Mouse (Mus musculus) heart, adult 2 months (tissue): ENCODE results near the gene Mad2l1bp. TPM values are rescaled to one million over a fixed set of nuclear protein-coding genes. Genes with fewer than 3 reads are reported as not detected.
A peak's percentile ranks its signal among the peaks of the same experiment; 100 is the strongest.

Experiments used
- DNase-seq, 2 experiments: peaks; one replicate each; pipeline ENCODE4 v3.0.0; 2021
- H3K27ac ChIP-seq: fragments of 200-600 bp; 2 replicates; pipeline ENCODE4 v1.8.1; 2022
- H3K27me3 ChIP-seq: fragments of 200-500 bp; 2 replicates; pipeline ENCODE4 v1.6.1; 2012; ENCODE audit warnings: mild to moderate bottlenecking, low read length, inconsistent platforms, mixed read lengths; ENCODE audit not compliant: control insufficient read depth, insufficient read depth
- H3K36me3 ChIP-seq: fragments of 200-500 bp; 2 replicates; pipeline ENCODE4 v1.6.1; 2012; ENCODE audit warnings: low read length, inconsistent platforms; ENCODE audit not compliant: control insufficient read depth, insufficient read depth
- H3K4me1 ChIP-seq: fragments of 200-500 bp; 2 replicates; pipeline ENCODE4 v1.6.1; 2011; ENCODE audit warnings: low read length; ENCODE audit not compliant: control insufficient read depth, insufficient read depth
- H3K4me3 ChIP-seq: fragments of 200-600 bp; 2 replicates; pipeline ENCODE4 v1.8.1; 2022
- H3K79me2 ChIP-seq: fragments of 200-500 bp; replicated peaks from 2 replicates; pipeline ENCODE4 v1.6.1; 2012; ENCODE audit warnings: mild to moderate bottlenecking, inconsistent platforms, low read length, moderate library complexity, mixed read lengths; ENCODE audit not compliant: control insufficient read depth, insufficient read depth
- H3K9ac ChIP-seq: fragments of 200-500 bp; 2 replicates; pipeline ENCODE4 v1.6.1; 2012; ENCODE audit warnings: low read depth, mild to moderate bottlenecking, control low read depth, inconsistent platforms, low read length, mixed read lengths
- CTCF ChIP-seq: fragments of 200-600 bp; IDR thresholded peaks from 2 replicates; pipeline ENCODE4 v1.8.1; 2022; ENCODE audit warnings: antibody characterized with exemption, mild to moderate bottlenecking, moderate library complexity
- EP300 ChIP-seq: fragments of 200-500 bp; IDR thresholded peaks from 2 replicates; pipeline ENCODE4 v1.6.1; 2011; ENCODE audit warnings: low read depth, low read length, control low read depth; ENCODE audit not compliant: insufficient read depth
- POLR2A ChIP-seq: fragments of 200-500 bp; IDR thresholded peaks from 2 replicates; pipeline ENCODE4 v1.6.1; 2011; ENCODE audit warnings: mild to moderate bottlenecking, low read depth, low read length, control low read depth; ENCODE audit not compliant: insufficient read depth
- WGBS: fragments of 180-500 bp; shearing (Covaris S2); methylation state at CpG from one replicate; pipeline ENCODE4 v1.1.7; 2018; 5-methylcytosine and 5-hydroxymethylcytosine counted together
- intact Hi-C: fragments of 180-260 bp; cut with DNase I; formaldehyde crosslinking; loops from one replicate; pipeline ENCODE4 v1.15.1; 2025
- polyA plus RNA-seq: library from polyadenylated mRNA; depleted of rRNA; stranded (reverse); fragments of >200 nt; gene quantifications from 2 replicates; pipeline ENCODE4 v1.2.3, GENCODE M21; 2012
- total RNA-seq, 2 experiments: library from RNA; stranded (reverse); gene quantifications; 2 replicates each; pipeline ENCODE4 v1.2.3; 2021

Mad2l1bp gene
- total and polyA plus RNA-seq, 3 experiments, result 17.1 to 24.1 (median 21.0) TPM

DNA sequence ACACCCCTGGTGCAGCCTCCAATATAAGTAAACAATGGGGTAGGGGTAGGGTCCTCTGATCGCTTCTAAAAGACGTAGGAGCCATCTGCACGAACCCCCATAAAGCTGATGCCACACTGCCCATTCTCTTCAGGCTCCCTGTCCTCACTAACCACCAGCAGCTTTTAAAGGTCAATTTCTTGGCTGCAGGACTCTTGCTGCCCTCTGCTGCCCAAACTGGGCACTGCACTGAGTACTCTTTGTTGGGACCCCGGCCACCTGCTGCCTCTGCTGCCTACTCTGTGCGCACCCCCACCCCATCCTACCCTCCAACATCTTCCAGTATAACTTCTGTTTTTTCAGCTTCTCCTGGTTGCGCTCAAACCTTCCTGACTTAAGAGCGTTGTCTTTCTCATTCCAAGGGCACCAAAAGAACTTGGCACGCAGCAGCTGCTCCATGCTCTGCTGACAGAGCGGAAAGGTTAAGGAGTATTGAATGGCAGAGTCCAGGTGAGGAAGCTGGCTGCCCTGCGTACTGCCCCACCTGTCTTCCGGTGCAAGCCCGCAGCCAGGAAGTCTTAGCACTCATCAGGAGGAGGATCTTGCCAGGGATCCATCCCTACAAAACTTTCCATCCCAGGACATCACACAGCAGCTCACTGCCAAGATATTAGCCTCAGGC lies 21.2 kb downstream of the Mad2l1bp start:
- no peaks in the 10 kb centered on the region for H3K27me3 ChIP-seq
- TF ChIP-seq EP300, result peak; percentile 65; the same call in 1 of the 2 replicates
- no peak for TF ChIP-seq POLR2A
- no peak; the same call in 1 of the 2 replicates for TF ChIP-seq CTCF
- no peak overlapping the region for H3K4me3 ChIP-seq
- H3K4me1 ChIP-seq, result peaks cover 3% of the 10 kb centered on the region; the same call in 1 of the 2 replicates
- no peak overlapping the region for H3K9ac ChIP-seq
- WGBS, result 18% methylated on average over 12 of the region's 12 CpGs
- no peak overlapping the region for H3K27ac ChIP-seq
- H3K36me3 ChIP-seq, result no peaks in the 10 kb centered on the region
- intact Hi-C loops, result loop anchor here (1.0 to 10.0 kb wide), 4 partner anchors 91 to 401 kb away; no protein-coding TSS in a partner anchor
- H3K79me2 ChIP-seq, result no peaks in the 10 kb centered on the region
- DNase-seq, result peak; percentile 70 to 86

DNA sequence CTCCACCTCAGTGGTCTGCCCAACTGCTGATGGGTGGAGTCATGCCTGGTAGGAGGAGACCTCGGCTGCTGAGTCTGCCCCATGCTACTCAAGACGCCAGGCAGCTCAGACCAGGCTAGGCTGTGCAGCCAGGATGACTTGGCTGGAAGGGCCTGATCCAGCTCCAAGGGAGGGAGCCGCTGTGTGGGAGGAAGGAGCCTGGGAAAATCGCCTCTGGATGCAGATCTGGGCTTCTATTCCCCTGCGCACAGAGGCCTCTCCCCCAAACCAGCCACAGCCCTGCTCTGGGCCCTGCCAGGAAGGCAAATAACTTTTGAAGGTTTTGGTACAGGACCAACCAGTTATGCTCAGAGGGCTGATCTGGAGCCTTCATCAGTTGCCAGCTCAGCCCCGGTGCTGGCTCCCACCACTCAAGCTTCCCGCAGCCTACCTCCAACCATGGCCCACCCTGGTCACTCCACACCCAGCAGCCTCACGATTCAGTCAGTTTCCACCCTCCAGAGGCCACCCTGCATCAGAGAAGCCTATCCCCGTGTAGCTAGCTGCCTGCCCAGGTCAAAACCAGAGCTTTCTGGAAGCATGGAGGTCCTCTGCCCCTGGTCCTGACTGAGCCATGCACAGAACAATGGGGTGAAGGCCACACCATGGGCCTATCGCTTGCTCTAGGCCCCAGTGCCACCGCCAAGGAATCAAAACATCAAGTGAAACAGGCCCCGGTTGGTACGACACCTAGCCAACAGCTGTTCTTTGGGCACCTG lies 23.4 kb downstream of the Mad2l1bp start:
- intact Hi-C loops, result loop anchor here (5.0 to 10.0 kb wide), 2 partner anchors 173 to 285 kb away; no protein-coding TSS in a partner anchor
- H3K9ac ChIP-seq, result no peak overlapping the region
- H3K4me1 ChIP-seq, result peaks cover 3% of the 10 kb centered on the region; the same call in 1 of the 2 replicates
- TF ChIP-seq CTCF (no peak), POLR2A (no peak), EP300 (no peak)
- H3K79me2 ChIP-seq, result no peaks in the 10 kb centered on the region
- DNase-seq, result peak; percentile 66 to 82
- H3K36me3 ChIP-seq, result no peaks in the 10 kb centered on the region
- no peak overlapping the region for H3K4me3 ChIP-seq
- H3K27ac ChIP-seq, result peak overlapping the region; percentile 49
- H3K27me3 ChIP-seq, result no peaks in the 10 kb centered on the region
- 62% methylated on average over 13 of the region's 13 CpGs for WGBS

DNA sequence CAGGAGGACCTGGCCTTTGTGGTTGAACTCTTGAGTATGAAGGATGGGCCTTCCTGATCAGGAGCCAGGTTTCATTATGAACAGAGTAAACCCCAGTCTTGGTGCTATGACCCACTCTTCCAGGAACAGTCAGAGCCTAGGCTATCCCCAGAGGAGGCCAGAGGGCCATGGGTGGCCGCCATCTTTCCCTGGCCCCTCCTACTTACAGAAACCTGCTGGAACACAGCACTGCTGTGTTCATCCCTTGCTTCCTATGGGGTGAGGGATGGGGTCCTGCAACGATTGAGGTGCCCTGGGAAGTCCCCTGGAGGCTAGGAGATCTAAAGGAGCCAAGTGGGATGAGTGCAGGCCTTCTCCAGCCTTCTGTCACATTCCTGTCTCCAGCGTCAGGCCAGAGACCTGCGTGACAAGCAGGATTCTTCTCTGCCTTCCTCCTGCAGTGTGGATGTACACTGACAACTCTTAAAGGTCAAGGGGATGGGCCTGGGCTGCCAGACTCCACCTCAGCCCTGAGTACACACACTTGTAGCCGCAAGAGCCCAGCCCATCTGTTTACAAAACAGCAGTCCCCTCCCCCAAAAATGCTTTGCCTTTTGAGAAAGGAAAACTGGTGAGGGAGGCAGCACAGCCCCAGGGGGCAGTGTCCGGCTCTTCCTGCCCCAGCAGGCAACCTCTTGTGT lies 25.4 kb downstream of the Mad2l1bp start:
- Histone ChIP-seq H3K36me3 (no peaks in the 10 kb centered on the region), H3K4me1 (peaks cover 5% of the 10 kb centered on the region), H3K27ac (no peak overlapping the region), H3K27me3 (no peaks in the 10 kb centered on the region), H3K79me2 (no peaks in the 10 kb centered on the region), H3K4me3 (no peak overlapping the region), H3K9ac (no peak overlapping the region)
- intact Hi-C loops, result no loop called here
- DNase-seq, result peak in 1 of 2 experiments; percentile 18
- TF ChIP-seq EP300 (no peak), CTCF (no peak), POLR2A (no peak)
- WGBS, result 80% methylated on average over 6 of the region's 6 CpGs

DNA sequence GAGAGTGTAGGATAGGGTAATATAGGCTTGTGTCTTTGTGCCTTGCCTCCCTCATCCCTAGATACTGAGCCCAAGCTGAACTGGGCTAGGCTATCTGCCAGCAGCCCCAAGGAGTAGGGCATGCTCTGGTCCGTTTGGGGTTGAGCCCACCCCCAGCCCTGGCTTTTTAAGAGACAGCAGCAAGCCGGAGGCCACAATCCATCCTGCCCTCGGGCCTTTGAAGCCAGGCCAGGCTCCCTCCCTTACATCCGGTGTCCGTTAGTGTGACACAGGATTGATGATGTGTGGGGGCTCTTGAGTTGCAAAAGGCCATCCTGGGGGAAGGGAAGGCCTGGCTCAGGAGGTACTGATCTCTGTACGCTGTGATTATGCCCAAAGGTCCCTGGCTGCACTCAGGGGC lies 26.7 kb downstream of the Mad2l1bp start:
- no peaks in the 10 kb centered on the region for H3K36me3 ChIP-seq
- H3K4me3 ChIP-seq, result no peak overlapping the region
- TF ChIP-seq EP300 (no peak), CTCF (no peak), POLR2A (no peak)
- H3K9ac ChIP-seq, result no peak overlapping the region
- DNase-seq, result no peak
- WGBS, result 74% methylated on average over 6 of the region's 6 CpGs
- peaks cover 5% of the 10 kb centered on the region for H3K4me1 ChIP-seq
- no peaks in the 10 kb centered on the region for H3K27me3 ChIP-seq
- intact Hi-C loops, result no loop called here
- no peak overlapping the region; the same call in 1 of the 2 replicates for H3K27ac ChIP-seq
- no peaks in the 10 kb centered on the region for H3K79me2 ChIP-seq

DNA sequence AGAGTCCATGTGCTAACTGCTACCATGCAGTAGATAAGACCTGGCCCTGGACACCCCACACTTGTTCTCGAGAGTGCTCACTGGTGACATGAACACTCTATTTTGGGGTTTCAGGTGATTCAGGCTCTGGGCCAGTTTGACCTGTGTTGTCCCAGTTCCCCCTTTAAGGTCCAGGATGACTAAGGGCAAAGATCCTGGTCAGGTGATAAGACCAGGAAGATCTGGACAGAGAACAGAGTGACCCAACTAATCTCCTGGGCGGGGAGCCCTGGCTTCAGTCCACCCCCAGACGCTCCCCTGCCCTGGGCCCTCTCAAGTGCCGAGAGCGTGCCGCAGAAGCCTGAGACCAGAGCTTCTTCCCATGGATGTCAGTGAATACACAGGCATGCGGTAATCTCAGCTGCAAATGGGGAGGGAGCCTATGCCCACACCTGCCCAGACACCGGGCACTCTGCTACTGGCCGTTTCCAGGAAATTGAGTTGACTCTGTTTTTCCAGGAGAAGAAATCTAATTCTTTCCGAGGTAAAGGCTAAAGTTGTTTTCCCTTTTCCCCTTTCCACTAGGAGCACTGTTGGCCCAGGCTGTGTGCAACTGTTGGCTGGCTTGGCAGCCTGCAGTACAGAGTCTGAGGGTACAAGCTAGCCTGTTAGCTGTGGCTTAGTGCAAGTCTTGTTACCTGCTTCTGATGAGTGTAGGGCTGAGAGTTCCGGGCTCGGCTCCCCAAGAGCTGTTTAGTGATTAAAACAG lies 29.2 kb downstream of the Mad2l1bp start:
- peak; percentile 57 to 79 for DNase-seq
- Histone ChIP-seq H3K4me3 (peak overlapping the region; percentile 27), H3K36me3 (no peaks in the 10 kb centered on the region), H3K79me2 (no peaks in the 10 kb centered on the region), H3K27me3 (no peaks in the 10 kb centered on the region), H3K9ac (peak overlapping the region; percentile 16; the same call in 1 of the 2 replicates), H3K27ac (peak overlapping the region; percentile 89), H3K4me1 (peaks cover 4% of the 10 kb centered on the region)
- intact Hi-C loops, result loop anchor here (5.0 kb wide), 1 partner anchor 312 kb away; no protein-coding TSS in a partner anchor
- whole genome bisulfite sequencing, result 50% methylated on average over 12 of the region's 12 CpGs
- TF ChIP-seq POLR2A, result no peak
- TF ChIP-seq EP300, result peak; percentile 98
- TF ChIP-seq CTCF, result peak; percentile 29; the same call in 1 of the 2 replicates
